Mouse (Mus musculus) G1E (cell line): ENCODE results near the gene Taz. TPM values are rescaled to one million over a fixed set of nuclear protein-coding genes. Genes with fewer than 3 reads are reported as not detected.

Source experiments
- ATAC-seq: 2 replicates; pipeline ENCODE4 v1.8.0; 2016; ENCODE audit warnings: mild to moderate bottlenecking; ENCODE audit not compliant: insufficient number of reproducible peaks, poor library complexity, low FRiP score, severe bottlenecking; ENCODE audit errors: extremely low read depth
- DNase-seq: peaks from one replicate; pipeline ENCODE4 v3.0.0; 2012; ENCODE audit warnings: low spot score
- H3K27me3 ChIP-seq: 2 replicates; pipeline ENCODE4 v1.6.1; 2012; ENCODE audit warnings: mild to moderate bottlenecking, low read length, inconsistent platforms; ENCODE audit not compliant: insufficient read depth
- H3K36me3 ChIP-seq: replicated peaks from 2 replicates; pipeline ENCODE3; 2012; ENCODE audit warnings: mild to moderate bottlenecking, inconsistent platforms
- H3K4me1 ChIP-seq: 2 replicates; pipeline ENCODE4 v1.6.1; 2012; ENCODE audit warnings: low read depth, low read length, inconsistent platforms, mixed read lengths; ENCODE audit not compliant: insufficient read depth
- H3K4me3 ChIP-seq: 2 replicates; pipeline ENCODE4 v1.5.1; 2012; ENCODE audit warnings: low read depth, mild to moderate bottlenecking, inconsistent platforms, low read length, moderate library complexity, mixed read lengths
- H3K9me3 ChIP-seq: replicated peaks from 2 replicates; pipeline ENCODE4 v1.6.1; 2012; ENCODE audit warnings: inconsistent platforms
- CTCF ChIP-seq: IDR thresholded peaks from 2 replicates; pipeline ENCODE4 v1.5.1; 2012; ENCODE audit warnings: low read depth, low read length, inconsistent platforms, mixed read lengths
- GATA1 ChIP-seq: IDR thresholded peaks from 2 replicates; pipeline ENCODE4 v1.6.1; 2012; ENCODE audit warnings: borderline replicate concordance, low read length, inconsistent platforms, mixed read lengths
- GATA2 ChIP-seq: IDR thresholded peaks from 2 replicates; pipeline ENCODE4 v1.6.1; 2012; ENCODE audit warnings: low read depth, low read length, inconsistent platforms, borderline replicate concordance
- POLR2AphosphoS5 ChIP-seq: IDR thresholded peaks from 2 replicates; pipeline ENCODE4 v1.6.1; 2012; ENCODE audit warnings: low read depth, low read length, inconsistent platforms; ENCODE audit not compliant: insufficient replicate concordance
- TAL1 ChIP-seq: conservative IDR thresholded peaks from 2 replicates; pipeline ENCODE4 v1.6.1; 2012; ENCODE audit warnings: low read depth, low read length, inconsistent platforms, mixed read lengths
- polyA plus RNA-seq: library from polyadenylated mRNA; stranded (reverse); fragments of >175 nt; gene quantifications from 2 replicates; pipeline ENCODE4 v1.2.3, GENCODE M21; 2012
- total RNA-seq, 2 experiments: library from RNA; stranded (forward) in 1 of 2; stranded (reverse) in 1 of 2; fragments of 200-1000 nt in 1 of 2; fragments of >200 nt in 1 of 2; fragmentation: Nextera tagmentation in 1 of 2; gene quantifications; 2 replicates each; pipeline ENCODE4 v1.2.3; 2014 to 2017

Gene Taz
- total and polyA plus RNA-seq, 3 experiments, result 27.9 to 65.1 (median 31.4) TPM

DNA sequence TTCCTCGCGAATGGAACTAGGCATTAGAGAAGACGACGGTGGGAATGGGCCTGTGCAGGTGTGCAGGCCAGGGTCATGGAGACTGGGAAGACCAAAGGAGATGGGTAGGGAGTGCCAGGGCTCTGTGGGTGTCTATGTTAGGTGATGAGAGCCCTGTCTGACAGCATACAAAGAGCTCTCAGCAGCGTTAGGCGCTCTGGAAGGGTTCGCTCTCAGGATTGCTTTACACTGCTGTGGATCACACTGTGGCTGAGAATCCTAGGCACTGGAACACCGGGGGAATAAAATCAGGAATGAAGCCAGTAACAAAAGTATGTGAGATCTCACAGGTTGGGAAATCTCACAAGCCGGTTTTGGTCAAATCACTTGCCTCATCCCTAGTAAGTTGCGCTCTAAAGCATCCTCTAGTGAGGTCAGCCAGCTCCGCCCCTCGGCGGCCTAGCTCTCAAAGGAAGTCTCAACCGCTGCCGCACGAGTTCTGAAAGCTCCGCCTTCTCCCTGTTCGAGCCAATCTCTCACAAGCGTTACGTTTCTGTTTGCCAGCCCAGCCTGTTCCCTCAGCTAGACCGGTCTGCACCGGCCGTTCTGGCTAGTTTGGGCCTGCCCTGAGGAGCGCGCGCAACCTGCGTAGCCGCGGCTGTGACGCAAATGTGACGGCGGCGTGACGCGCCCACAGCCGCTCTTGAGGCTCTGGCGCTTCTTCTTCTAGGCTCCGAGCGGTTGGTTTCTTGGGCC is 27.4 kb upstream of the Taz start, which contains the start of gene Emd:
Gene Emd (plus strand): TSS at position 535 of the 735 bp plus-strand sequence.
- peaks cover 31% of the 10 kb centered on the region for H3K36me3 ChIP-seq
- ATAC-seq (peak; percentile 86), DNase-seq (peak; percentile 68)
- no peaks in the 10 kb centered on the region for H3K27me3 ChIP-seq
- H3K4me1 ChIP-seq, result peaks cover 26% of the 10 kb centered on the region
- H3K9me3 ChIP-seq, result no peaks in the 10 kb centered on the region
- peak within 1 kb of the TSS; percentile 80 for H3K4me3 ChIP-seq
- TF ChIP-seq CTCF, result no peak
- TF ChIP-seq TAL1, result no peak
- TF ChIP-seq POLR2AphosphoS5, result no peak
- TF ChIP-seq GATA2, result no peak
- TF ChIP-seq GATA1, result no peak

DNA sequence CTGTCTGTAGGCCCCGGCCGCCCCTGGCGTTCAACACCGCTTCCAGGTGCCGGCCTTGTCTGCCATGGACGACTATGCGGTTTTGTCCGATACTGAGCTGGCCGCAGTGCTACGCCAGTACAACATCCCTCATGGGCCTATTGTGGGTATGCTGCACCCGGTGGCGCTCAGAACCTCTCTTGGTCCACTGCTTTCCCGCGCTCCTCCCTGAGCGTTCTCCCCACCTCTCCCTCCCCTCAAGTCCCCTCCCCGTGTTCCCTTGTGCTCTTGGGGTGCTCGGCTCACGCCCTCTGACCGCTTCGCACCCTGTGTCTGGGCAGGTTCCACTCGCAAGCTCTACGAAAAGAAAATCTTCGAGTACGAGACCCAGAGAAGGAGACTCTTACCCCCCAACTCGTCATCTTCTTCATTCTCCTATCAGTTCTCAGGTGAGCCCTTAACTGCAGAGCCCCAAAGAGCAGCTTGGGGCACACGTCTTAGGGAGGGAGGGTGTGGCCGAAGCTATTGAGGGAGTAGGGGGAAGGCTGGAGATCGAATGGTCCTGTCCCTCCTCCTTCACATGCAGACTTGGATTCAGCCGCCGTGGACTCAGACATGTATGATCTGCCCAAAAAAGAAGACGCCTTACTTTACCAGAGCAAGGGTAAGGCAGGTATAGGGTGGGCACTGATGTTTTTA is 26.7 kb upstream of the Taz start:
- DNase-seq (no peak), ATAC-seq (peak; percentile 42; the same call in 1 of the 2 replicates)
- peaks cover 20% of the 10 kb centered on the region for H3K4me1 ChIP-seq
- peaks cover 31% of the 10 kb centered on the region for H3K36me3 ChIP-seq
- H3K4me3 ChIP-seq, result peak overlapping the region; percentile 80
- no peaks in the 10 kb centered on the region for H3K27me3 ChIP-seq
- H3K9me3 ChIP-seq, result no peaks in the 10 kb centered on the region
- no peak for TF ChIP-seq GATA1
- no peak for TF ChIP-seq TAL1
- no peak for TF ChIP-seq CTCF
- no peak for TF ChIP-seq GATA2

DNA sequence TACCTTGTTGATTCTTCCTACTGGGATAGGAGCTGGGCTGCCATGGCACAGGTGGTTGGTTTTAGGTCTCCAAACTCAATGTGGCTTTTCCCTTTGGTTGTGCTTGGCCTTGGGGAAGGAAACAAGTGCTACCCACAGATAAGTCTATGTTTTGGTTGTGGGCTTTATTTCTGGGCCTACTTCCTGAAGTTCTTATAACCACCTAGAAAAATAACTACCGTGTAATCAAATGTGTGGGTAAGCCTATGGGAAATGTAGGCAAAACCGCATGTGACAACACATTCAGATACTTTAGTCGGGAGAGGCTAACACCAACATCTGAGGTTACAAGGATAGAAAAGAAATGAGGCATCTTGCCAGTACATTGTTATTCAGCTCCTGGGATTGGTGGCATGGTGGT is 24.0 kb upstream of the Taz start:
- Histone ChIP-seq H3K9me3 (no peaks in the 10 kb centered on the region), H3K4me3 (no peak overlapping the region), H3K36me3 (peaks cover 42% of the 10 kb centered on the region), H3K4me1 (peaks cover 18% of the 10 kb centered on the region; the same call in 1 of the 2 replicates), H3K27me3 (no peaks in the 10 kb centered on the region)
- ATAC-seq, result no peak
- DNase-seq, result no peak
- TF ChIP-seq GATA2 (no peak), TAL1 (no peak), CTCF (no peak), GATA1 (no peak), POLR2AphosphoS5 (no peak)

DNA sequence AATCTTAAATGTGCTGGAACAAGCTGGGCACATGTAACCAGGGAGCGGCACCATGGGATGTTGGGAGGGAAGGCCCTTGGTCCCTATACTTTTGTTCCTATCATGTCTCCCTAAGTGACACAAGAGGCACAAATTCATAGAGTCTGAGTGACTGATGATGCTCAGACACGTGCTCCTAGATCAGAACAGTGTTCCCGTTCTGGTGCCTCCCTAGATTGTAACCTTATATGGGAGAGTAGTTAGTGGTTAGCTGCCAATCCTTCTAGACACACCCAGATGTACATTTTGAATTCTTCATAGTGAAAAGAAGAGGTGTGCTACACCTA is 12.0 kb upstream of the Taz start:
- Histone ChIP-seq H3K4me1 (peaks cover 19% of the 10 kb centered on the region), H3K9me3 (no peaks in the 10 kb centered on the region), H3K36me3 (peaks cover 16% of the 10 kb centered on the region), H3K27me3 (no peaks in the 10 kb centered on the region), H3K4me3 (peak overlapping the region; percentile 70)
- DNase-seq, result no peak
- no peak for ATAC-seq
- TF ChIP-seq TAL1 (no peak), GATA1 (no peak), GATA2 (no peak), POLR2AphosphoS5 (no peak), CTCF (no peak)

DNA sequence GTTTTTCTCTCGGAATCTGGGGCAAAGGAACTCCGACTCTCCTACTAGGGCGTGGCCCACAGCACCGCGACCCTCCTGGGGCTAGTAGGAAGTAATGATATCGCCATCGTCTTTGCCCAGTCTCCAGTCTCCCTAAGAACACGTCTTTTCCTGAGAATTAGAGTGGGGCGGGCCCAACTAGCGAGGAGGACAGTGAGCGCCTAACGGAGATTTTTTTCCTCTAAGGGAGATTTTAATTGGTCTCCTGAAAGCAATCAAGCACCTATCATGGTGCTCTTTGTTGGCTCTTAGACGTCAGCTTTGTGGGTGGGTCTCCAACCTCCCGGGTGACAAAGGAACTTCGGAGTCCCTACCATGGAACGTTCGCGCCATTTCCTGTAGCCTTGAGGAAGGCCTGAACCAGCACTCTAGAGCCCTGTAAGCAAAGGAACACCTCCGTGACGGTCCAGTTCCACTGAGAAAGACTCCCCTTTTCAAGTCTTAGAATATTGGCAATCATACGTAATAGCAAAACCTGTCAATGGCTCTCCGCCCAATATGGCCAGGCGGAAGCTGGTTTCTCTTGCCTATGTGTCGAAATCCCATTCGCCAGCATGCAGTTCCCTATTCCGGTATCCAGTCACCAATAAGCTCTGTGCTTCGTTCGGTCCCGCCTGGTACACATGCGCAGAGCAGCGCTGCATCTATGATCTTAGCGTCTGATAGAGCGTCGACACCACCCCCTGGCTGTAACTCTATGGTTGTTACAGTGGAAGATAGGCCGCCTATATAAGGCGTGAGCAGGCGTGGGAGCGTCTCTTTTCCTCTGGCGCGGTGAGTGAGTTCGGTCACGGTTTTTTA is 11.4 kb upstream of the Taz start, which contains the start of gene Rpl10:
Gene Rpl10 (plus strand): TSS at position 751 of the 840 bp plus-strand sequence.
- H3K36me3 ChIP-seq, result peaks cover 16% of the 10 kb centered on the region
- DNase-seq, result peak; percentile 54
- TF ChIP-seq GATA1 (no peak), POLR2AphosphoS5 (peak; percentile 91)
- H3K4me1 ChIP-seq, result peaks cover 19% of the 10 kb centered on the region
- H3K9me3 ChIP-seq, result no peaks in the 10 kb centered on the region
- peak within 1 kb of the TSS; percentile 70 for H3K4me3 ChIP-seq
- ATAC-seq, result peak; percentile 84
- H3K27me3 ChIP-seq, result no peaks in the 10 kb centered on the region

DNA sequence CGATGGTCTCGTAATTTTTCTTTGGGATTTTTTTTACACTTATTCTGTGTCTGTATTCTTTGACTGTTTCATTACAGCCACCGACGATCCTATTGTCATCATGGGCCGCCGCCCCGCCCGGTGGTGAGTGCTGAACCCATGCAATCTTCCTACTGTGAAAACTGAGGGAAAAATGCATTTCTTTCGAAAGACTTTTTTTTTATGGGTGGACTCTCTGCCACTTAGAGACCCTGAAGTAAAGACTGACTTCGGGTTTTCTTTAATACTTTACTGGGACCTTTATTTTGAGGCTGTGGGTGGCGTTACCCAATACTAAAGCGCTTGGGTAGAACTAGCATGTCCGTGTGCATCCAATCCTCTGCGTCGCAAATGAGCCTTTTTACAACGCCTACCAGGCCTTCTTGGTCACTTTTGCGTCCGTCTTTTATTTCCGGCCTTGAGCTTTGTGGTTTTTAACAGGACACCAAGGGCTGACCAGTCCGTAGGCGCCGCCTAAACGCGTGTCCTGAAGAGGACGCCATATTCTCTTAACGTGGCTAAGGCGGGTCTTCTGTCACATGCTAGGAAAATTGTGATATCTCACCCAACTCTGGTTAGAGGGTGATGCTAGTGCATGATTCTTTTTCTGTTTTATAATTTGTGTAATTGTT is 10.7 kb upstream of the Taz start:
- no peaks in the 10 kb centered on the region for H3K27me3 ChIP-seq

More for the DNA sequence above, 10.7 kb upstream of the Taz start:
- H3K4me3 ChIP-seq, result peak overlapping the region; percentile 70
- H3K9me3 ChIP-seq, result no peaks in the 10 kb centered on the region
- TF ChIP-seq POLR2AphosphoS5 (no peak), CTCF (no peak), GATA2 (no peak), TAL1 (no peak), GATA1 (no peak)
- no peak for DNase-seq
- ATAC-seq, result no peak
- peaks cover 19% of the 10 kb centered on the region for H3K4me1 ChIP-seq
- peaks cover 16% of the 10 kb centered on the region for H3K36me3 ChIP-seq
